Mouse (Mus musculus): Measurements from ENCODE around the gene Pank1.

The Pank1 gene

DNA sequence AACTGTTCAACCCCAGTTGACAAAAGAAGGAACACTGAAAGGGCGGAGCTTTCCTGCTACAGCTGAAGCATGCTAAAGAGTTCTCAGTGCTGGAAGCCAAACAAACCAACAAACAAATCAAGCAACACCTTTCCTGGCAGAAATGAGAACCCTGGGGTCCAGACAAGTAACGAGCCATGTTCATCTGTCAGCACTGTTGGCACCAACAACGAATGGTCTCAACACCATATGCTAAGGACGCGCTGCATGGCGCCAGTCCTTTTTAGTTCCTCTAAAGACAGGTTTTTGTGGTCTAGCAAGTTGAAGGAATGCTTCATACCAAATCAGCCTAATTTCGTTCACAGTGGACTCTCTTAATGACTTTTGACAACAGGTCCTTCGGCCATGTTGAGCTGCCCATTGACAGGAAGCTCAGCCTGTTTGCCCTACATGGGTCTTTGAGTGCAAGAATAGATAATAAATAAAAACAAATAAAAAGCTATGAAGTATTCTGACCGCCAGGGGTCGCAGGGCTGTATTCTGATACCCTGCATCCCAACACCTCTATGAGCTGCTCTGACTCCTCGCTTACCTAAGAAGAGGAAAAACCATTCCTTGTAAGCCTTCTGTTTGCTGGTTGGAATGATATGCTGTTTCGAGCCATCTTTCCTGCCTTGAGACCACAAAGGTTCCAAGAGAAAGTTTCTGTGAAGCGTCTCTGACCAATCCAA is 53.2 kb downstream of the Pank1 start:
- peak; percentile 53 for DNase-seq (ENCODE audit: low read depth, low spot score)

GRCm38 (mm10) chr19:34819577-34820170 is 59.6 kb downstream of the Pank1 start:
- DNase-seq (ENCODE audit: low read depth, low spot score): no peak

DNA sequence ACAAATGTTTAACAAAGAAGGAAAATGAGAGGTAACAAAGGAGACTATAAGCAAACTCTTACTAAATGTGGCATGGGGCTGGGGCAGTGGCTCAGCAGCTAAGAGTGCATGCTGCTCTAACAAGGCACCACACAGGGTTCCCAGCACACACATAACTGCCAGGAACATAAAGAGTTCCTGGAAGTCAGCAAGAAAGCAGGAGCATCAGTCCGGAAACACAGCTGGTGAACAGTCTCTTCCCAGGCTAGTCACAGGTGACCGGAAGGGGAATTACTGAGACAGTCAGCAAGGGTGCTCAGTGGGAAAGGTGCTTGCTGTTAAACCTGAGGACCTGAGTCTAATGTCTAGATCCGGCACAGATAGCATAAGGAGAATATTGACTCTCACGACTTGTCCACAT is 63.9 kb downstream of the Pank1 start:
- no peak for DNase-seq (ENCODE audit: low read depth, low spot score)

DNA sequence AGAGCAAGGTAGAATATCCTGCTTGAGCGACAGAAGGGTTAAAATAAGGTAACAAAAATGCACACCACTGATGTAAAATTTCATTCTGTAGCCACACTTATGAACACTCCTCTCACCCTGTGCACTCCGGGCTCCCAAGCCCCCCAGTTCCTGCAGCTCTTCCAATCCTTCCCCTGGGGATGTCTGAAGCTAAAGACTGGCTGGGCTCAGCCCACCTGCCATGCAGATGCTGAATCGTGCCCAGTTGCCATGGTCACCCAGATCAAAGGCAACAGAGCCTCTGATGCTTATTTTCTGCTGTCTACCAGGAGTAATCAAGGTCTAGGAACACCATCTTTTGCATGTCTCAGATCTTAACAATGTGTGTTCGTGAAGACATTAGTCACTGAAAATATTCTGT is 64.6 kb downstream of the Pank1 start:
- peak; percentile 49 for DNase-seq (ENCODE audit: low read depth, low spot score)

GRCm38 (mm10) chr19:34813961-34814360 is 65.3 kb downstream of the Pank1 start:
- DNase-seq (ENCODE audit: low read depth, low spot score): no peak

DNA sequence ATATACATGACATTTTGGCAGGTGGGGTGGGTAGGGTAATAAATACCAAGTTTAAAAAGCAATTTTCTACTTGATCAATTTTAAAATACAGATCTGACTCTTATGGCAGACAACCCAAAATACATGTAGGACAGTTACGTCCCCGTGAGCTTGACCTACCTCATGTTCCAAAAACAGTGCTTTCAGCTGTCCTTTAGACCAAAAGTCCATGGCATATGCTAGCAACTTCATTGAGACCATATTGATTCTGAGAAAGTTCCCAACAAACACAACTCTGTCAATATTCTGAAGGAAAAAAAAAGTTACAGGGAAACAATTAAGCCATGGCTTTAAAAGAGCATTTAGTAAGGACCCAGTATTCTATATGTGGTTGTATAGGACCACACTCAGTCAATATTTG is 65.7 kb downstream of the Pank1 start:
- DNase-seq (ENCODE audit: low read depth, low spot score): no peak

DNA sequence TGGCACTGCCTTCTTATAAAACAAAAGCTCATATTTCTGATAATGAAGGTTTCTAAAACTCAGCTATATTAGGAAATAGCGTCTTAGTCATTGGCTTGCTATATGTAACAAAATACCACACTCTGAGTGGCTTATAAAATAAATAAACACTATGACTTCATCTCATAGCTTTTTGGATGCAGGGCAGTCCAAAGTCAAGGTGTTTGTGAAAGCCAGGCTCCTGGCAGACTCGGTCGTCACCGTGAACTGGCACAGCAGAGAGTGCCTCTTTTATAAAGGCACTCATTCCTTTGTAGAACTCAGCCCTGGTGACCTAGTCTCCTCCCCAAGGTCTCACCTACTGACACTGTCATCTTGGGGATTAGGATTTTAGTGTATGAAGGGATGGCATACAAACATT is 66.5 kb downstream of the Pank1 start:
- DNase-seq (ENCODE audit: low read depth, low spot score): no peak

- no peak for DNase-seq (ENCODE audit: low read depth, low spot score)
Observed at GRCm38 (mm10) chr19:34807173-34807572, 72.1 kb downstream of the Pank1 start.

GRCm38 (mm10) chr19:34805071-34805470 is 74.2 kb downstream of the Pank1 start:
- no peak for DNase-seq (ENCODE audit: low read depth, low spot score)

DNA sequence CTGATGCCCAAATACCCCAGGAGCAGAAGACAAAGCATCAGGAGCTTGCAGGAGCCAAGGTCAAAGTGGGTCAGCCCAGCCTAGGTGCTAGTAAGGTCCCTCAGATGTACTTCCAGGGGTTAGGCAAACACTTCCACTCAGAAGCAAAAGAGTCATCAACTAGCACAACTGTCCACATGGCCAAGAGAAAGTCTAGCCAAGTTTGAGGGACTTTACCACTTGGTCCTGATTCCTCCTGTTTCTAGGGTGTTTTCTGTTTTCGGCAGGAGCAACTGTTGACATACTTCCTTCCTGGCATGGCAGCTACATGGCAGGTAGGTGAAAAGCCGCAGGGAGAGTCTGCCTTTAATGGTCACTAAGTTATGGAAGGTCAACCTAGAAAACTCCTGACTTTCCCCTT is 74.7 kb downstream of the Pank1 start:
- no peak for DNase-seq (ENCODE audit: low read depth, low spot score)

DNA sequence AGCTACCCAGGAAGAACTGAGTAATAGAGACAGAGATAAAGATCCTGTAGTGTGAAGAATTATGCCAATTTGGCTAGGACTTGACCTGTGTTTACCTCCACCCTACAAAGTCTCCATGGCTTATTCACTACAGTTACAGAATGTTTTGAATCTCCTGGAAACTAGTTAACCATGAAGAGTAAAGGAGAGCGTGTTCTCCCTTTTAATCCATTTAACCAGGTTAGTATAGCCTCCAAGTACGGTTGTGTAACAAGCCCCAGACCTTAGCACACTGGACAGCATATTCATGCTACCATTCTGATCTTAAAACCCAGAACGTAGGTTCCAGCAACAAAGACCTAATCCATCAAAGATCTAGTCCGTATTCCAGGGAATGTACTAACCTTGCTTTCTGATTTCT is 75.9 kb downstream of the Pank1 start:
- DNase-seq (ENCODE audit: low read depth, low spot score): no peak

DNA sequence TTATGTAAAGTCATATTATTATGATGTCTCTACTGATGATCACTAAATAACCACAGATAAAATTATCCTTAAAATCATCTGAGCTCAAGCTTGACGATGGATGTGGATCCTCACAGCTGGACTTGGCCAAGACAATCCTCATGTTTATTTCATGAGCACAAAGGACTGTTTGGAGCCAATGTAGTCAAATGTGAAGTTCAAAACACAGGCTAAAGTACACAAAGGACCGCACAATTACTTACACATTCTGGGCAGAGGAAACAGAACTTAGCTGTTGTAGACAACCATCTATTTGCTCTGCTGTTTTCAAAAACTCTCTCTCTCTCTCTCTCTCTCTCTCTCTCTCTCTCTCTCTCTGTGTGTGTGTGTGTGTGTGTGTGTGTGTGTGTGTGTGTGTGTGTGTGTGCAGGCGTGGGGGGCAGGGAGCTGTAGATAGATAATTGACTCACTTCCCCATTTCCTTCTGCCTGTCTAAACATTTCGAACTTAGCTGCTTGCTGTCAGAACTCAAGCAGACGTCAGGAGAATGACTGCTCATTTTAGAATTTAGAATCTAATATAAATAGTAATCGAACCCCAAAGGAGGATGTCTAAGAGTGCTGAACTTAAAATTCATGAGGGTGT is 79.5 kb downstream of the Pank1 start:
- no peak for DNase-seq (ENCODE audit: low read depth, low spot score)

GRCm38 (mm10) chr19:34796396-34796795 is 82.9 kb downstream of the Pank1 start:
- no peak for DNase-seq (ENCODE audit: low read depth, low spot score)

DNA sequence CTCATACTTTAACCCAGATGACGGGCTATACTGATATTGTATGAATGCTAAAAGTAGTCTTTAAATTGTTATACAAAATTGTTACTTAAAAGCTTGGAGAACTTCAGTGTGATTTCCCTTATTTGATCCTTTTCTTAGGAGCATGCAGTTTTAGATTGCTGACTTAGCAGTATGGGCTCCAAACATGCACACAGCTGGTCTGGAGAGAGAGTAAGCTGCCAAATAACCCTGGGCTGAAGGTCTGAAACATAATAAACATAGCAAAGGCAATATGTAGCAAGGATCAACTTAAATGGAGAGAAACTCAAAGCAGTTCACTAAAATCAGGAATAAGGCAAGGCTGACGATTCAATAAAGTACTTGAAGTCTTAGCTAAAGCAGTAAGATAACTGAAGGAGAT is 96.8 kb downstream of the Pank1 start:
- no peak for DNase-seq (ENCODE audit: low read depth, low spot score)

DNA sequence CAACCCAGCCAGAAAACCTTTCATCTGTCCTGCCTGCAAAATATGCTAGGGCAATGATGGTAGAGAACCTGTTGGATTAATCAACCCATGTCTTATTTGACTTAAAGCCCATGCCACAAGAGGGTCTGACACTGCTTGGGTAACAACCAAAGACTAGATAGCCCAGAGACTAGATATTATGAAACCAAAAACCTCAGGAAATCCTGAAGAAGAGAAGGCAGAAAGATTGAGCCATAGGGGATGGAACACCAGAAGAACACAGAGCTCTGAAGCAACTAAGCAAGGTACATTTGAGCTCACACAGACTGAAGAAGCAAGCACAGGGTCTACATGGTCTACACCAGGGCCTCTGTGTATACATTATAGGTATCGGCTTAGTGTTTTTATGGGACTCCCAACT is 100.3 kb downstream of the Pank1 start:
- DNase-seq (ENCODE audit: low read depth, low spot score): no peak

DNA sequence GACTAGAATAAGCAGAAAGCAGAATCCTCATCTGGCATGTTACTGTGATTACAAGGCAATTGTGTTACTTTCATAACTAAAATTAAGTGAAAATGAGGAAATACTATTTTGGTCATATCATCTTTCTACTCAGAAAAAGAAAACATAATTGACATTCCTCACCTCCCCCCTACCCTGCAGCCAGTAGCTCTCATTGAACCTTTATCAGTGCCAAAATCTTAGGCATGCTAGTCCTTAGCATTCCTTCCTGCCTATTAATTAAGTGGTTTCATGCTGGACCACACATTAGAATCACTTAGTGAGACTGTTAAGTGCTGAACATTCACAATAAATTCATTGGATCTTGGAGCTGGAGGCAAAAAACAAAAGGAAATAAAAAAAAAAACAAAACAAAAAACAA is 101.2 kb downstream of the Pank1 start:
- no peak for DNase-seq (ENCODE audit: low read depth, low spot score)

DNA sequence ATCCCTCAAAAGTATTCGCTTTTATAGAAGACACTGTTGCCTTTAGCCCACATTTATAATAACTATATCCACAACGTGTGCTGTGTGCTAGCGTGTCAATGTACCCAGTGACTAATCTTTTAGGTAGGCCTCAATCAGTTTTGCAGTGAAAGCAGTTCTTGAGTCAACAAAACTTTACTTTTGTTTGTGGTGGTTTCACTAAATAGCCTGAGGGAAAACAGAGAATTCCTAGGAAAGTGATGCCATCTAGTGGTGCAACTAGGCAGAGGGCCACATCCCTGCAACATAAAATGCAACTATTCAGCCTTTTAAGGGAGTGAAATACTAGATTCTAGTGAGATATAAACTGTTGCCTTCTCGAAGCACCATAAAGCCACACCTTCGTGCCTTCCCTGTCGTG is 106.5 kb downstream of the Pank1 start:
- DNase-seq (ENCODE audit: low read depth, low spot score): peak; percentile 62

DNA sequence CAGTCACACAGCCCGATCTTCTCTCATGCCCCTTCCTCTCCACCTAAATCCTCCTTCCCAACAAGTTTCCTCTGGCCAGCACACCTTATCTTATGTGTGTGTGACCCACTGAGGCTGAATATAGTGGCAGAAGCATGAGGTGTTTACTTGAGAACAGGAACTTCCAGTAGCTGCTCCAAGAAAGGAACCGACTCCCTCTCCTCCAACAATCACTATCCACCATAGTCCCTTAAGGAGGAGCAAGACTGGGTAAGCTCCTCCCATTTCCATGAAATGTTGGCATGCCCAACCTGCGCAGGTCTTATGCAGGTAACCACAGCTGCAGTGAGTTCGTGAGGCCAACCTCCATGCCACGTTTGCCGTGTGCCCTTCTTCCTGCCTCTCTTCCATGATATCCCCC is 108.5 kb downstream of the Pank1 start:
- DNase-seq (ENCODE audit: low read depth, low spot score): no peak

- DNase-seq (ENCODE audit: low read depth, low spot score): no peak
Observed at GRCm38 (mm10) chr19:34758754-34759153, 120.5 kb downstream of the Pank1 start.
